In genomic region chr6:17077720-17078119, GRCm38 (mm10) we compare ENCODE assay signal across 13 mouse cellular contexts. TPM values are rescaled to one million over a fixed set of nuclear protein-coding genes. Genes with fewer than 3 reads are reported as not detected.
DNase-seq lines count a peak whose midpoint lies in the region; ATAC-seq and TF ChIP-seq lines count a peak whose summit lies in the region.
"Had no signal": no experiment of that assay in that cellular context is flagged by ENCODE, and none has a peak within 500 bp of the region (broad histone marks: within the 10 kb centered on the region; RNA-seq: fewer than 3 reads in every experiment).

No protein-coding gene starts in this region.

- no peak overlapping the region for H3K27ac ChIP-seq in lung, embryonic 16.5 days (ENCODE audit: low read length)
- no peak overlapping the region for H3K27ac ChIP-seq in lung, postnatal 0 days (ENCODE audit: low read length)
- H3K27ac ChIP-seq: forebrain, embryonic 12.5 days; macrophage had no signal

- no peaks in the 10 kb centered on the region for H3K36me3 ChIP-seq in lung, embryonic 16.5 days (ENCODE audit: control insufficient read depth, insufficient read depth, low read length)
- no peaks in the 10 kb centered on the region for H3K36me3 ChIP-seq in lung, postnatal 0 days (ENCODE audit: insufficient read depth, low read length)
- H3K36me3 ChIP-seq: forebrain, embryonic 12.5 days; G1E had no signal

- no peak for TF ChIP-seq EP300 in lung, postnatal 0 days (IDR thresholded peaks at IDR 0.05)

- 28% methylated on average over 3 of the region's 3 CpGs for WGBS in lung, embryonic 16.5 days
- WGBS in lung, postnatal 0 days, result 34% methylated on average over 3 of the region's 3 CpGs

- H3K27me3 ChIP-seq in lung, embryonic 16.5 days (ENCODE audit: control insufficient read depth, insufficient read depth, low read depth, low read length), result no peaks in the 10 kb centered on the region
- no peaks in the 10 kb centered on the region for H3K27me3 ChIP-seq in lung, postnatal 0 days (replicated peaks; ENCODE audit: insufficient read depth, low read length)
- H3K27me3 ChIP-seq: forebrain, embryonic 12.5 days had no signal

- H3K4me2 ChIP-seq in lung, embryonic 16.5 days (ENCODE audit: low read depth, low read length), result no peak overlapping the region
- H3K4me2 ChIP-seq in lung, postnatal 0 days (replicated peaks; ENCODE audit: low read depth, low read length), result no peak overlapping the region
- H3K4me2 ChIP-seq: forebrain, embryonic 12.5 days; heart, embryonic 11.5 days had no signal

- peak; percentile 47; the same call in 1 of the 2 replicates for ATAC-seq in lung, embryonic 16.5 days (ENCODE audit: low read depth)
- ATAC-seq in lung, postnatal 0 days, result no peak
- ATAC-seq in megakaryocyte-erythroid progenitor cell, adult 5-6 weeks (replicated peaks; ENCODE audit: low FRiP score, low TSS enrichment, poor library complexity, severe bottlenecking), result no peak

- DNase-seq in lung, postnatal 0 days (ENCODE audit: low spot score), result no peak
- peak; percentile 57 for DNase-seq in embryo, embryonic 10.5 days (ENCODE audit: low spot score)
- peak; percentile 31 for DNase-seq in kidney, adult 9 months
- DNase-seq in mesoderm, embryonic 11.5 days (ENCODE audit: low read depth, low spot score), result peak; percentile 42
- no peak for DNase-seq in frontal cortex, postnatal 10 days (ENCODE audit: low spot score in 2 of 2)
- DNase-seq: adrenal gland, adult 8-10 months; cerebellum, postnatal 36 days had no signal

- H3K4me1 ChIP-seq in lung, embryonic 16.5 days (replicated peaks; ENCODE audit: control insufficient read depth, insufficient read depth, low read length), result peaks cover 6% of the 10 kb centered on the region; the same call in 1 of the 2 replicates
- peaks cover 4% of the 10 kb centered on the region; the same call in 1 of the 2 replicates for H3K4me1 ChIP-seq in lung, postnatal 0 days (ENCODE audit: insufficient read depth, low read depth, low read length)

- no peak overlapping the region for H3K9ac ChIP-seq in lung, embryonic 16.5 days (ENCODE audit: low read length)
- H3K9ac ChIP-seq in lung, postnatal 0 days (replicated peaks; ENCODE audit: low read depth), result no peak overlapping the region
- H3K9ac ChIP-seq: forebrain, embryonic 12.5 days had no signal

- TF ChIP-seq CTCF in lung, postnatal 0 days (IDR thresholded peaks at IDR 0.05), result no peak

- no peak overlapping the region for H3K4me3 ChIP-seq in lung, embryonic 16.5 days (ENCODE audit: low read length)
- H3K4me3 ChIP-seq in lung, postnatal 0 days (ENCODE audit: low read depth, low read length), result no peak overlapping the region
- H3K4me3 ChIP-seq: forebrain, embryonic 12.5 days had no signal

- H3K9me3 ChIP-seq in lung, embryonic 16.5 days (ENCODE audit: control insufficient read depth, low read length), result no peaks in the 10 kb centered on the region
- no peaks in the 10 kb centered on the region for H3K9me3 ChIP-seq in lung, postnatal 0 days (ENCODE audit: low read length)
- H3K9me3 ChIP-seq: forebrain, embryonic 12.5 days; G1E had no signal

RNA-seq across cellular contexts. Expression of gene Tes, which starts 12.8 kb away (rescaled TPM):
- polyA plus RNA-seq in lung, embryonic 16.5 days (2015; fragmentation: Nextera tagmentation; extraction: Ambion mirVana), result 66.3 and 68.2 TPM in 2 replicates
- 50.5 and 52.7 TPM in 2 replicates for polyA plus RNA-seq in lung, postnatal 0 days (2015; fragmentation: Nextera tagmentation; extraction: Ambion mirVana)
- 2.9 and 3.5 TPM in 2 replicates for total RNA-seq in megakaryocyte-erythroid progenitor cell, adult 5-6 weeks (2014; fragmentation: Nextera tagmentation)
- total RNA-seq in megakaryocyte-erythroid progenitor cell, adult 5-6 weeks (2017), result 8.4 and 19.4 TPM in 2 replicates
- polyA plus RNA-seq: G1E had no signal

Comparison
In these comparisons a context has a peak if more than half of its experiments do, and no peak if none do; other contexts are left out.
1. DNase-seq: peak in embryo, embryonic 10.5 days (single experiment), kidney, adult 9 months (single experiment) and mesoderm, embryonic 11.5 days (single experiment); none in lung, postnatal 0 days (single experiment) and frontal cortex, postnatal 10 days (0 of 2).